Mouse (Mus musculus) intestine, embryonic 14.5 days (tissue): ENCODE data around the gene Ostf1. TPM values are rescaled to one million over a fixed set of nuclear protein-coding genes. Genes with fewer than 3 reads are reported as not detected.

ENCODE experiments used
- ATAC-seq: fragments of 200-750 bp; cut with Nextera tagmentation; replicated peaks from 2 replicates; pipeline ENCODE4 v1.8.0; 2017; ENCODE audit warnings: low read depth, moderate number of reproducible peaks, moderate TSS enrichment, moderate library complexity; ENCODE audit not compliant: low FRiP score, low TSS enrichment
- DNase-seq: peaks from one replicate; pipeline ENCODE4 v3.0.0-alpha.2; 2018; ENCODE audit warnings: low spot score
- H3K27ac ChIP-seq: fragments of 300-500 bp; sonication (generic); 2 replicates; pipeline ENCODE4 v1.5.1; 2014; ENCODE audit warnings: low read depth, mild to moderate bottlenecking, control low read depth
- H3K27me3 ChIP-seq: fragments of 300-500 bp; sonication (generic); replicated peaks from 2 replicates; pipeline ENCODE4 v1.6.1; 2014; ENCODE audit warnings: low read length, control low read depth; ENCODE audit not compliant: control insufficient read depth, insufficient read depth
- H3K36me3 ChIP-seq: fragments of 300-500 bp; sonication (generic); 2 replicates; pipeline ENCODE4 v1.6.1; 2014; ENCODE audit warnings: low read length, control low read depth; ENCODE audit not compliant: control insufficient read depth, insufficient read depth
- H3K4me1 ChIP-seq: fragments of 300-500 bp; sonication (generic); replicated peaks from 2 replicates; pipeline ENCODE4 v1.6.1; 2014; ENCODE audit warnings: low read length, control low read depth, mixed read lengths; ENCODE audit not compliant: control insufficient read depth, insufficient read depth
- H3K4me2 ChIP-seq: fragments of 300-500 bp; sonication (generic); 2 replicates; pipeline ENCODE4 v1.6.1; 2014; ENCODE audit warnings: low read length
- H3K4me3 ChIP-seq: fragments of 300-500 bp; sonication (generic); 2 replicates; pipeline ENCODE4 v1.5.1; 2014; ENCODE audit warnings: low read depth, low read length, control low read depth, mixed read lengths
- H3K9ac ChIP-seq: fragments of 300-500 bp; sonication (generic); 2 replicates; pipeline ENCODE4 v1.6.1; 2014; ENCODE audit warnings: mild to moderate bottlenecking, low read length
- H3K9me3 ChIP-seq: fragments of 300-500 bp; sonication (generic); 2 replicates; pipeline ENCODE4 v1.6.1; 2016; ENCODE audit warnings: low read length, control low read depth; ENCODE audit not compliant: control insufficient read depth
- WGBS: fragments of 180-500 bp; shearing (Covaris S2); extraction: QIAGEN DNeasy Blood & Tissue Kit; methylation state at CpG from one replicate; pipeline ENCODE4 v1.1.7; 2014; 5-methylcytosine and 5-hydroxymethylcytosine counted together
- polyA plus RNA-seq: library from polyadenylated mRNA; unstranded; fragments of >200 nt; fragmentation: Nextera tagmentation; extraction: Ambion mirVana; gene quantifications from 2 replicates; pipeline ENCODE4 v1.2.1, GENCODE M21; 2014

Gene Ostf1
- polyA plus RNA-seq, 1 experiment from 2014 or later: 68.9 TPM

GRCm38 (mm10) chr19:18581046-18581445 is 50.6 kb downstream of the Ostf1 start:
- H3K27ac ChIP-seq: no peak overlapping the region
- 91% methylated on average over 16 of the region's 16 CpGs for WGBS
- no peak for ATAC-seq

GRCm38 (mm10) chr19:18579012-18579358 is 52.6 kb downstream of the Ostf1 start:
- ATAC-seq (no peak), DNase-seq (no peak)
- 85% methylated on average over 1 of the region's 1 CpGs for WGBS
- Histone ChIP-seq H3K9ac (no peak overlapping the region), H3K9me3 (no peaks in the 10 kb centered on the region), H3K4me3 (no peak overlapping the region), H3K4me2 (no peak overlapping the region), H3K36me3 (no peaks in the 10 kb centered on the region), H3K27ac (peak overlapping the region; percentile 33), H3K4me1 (peaks cover 11% of the 10 kb centered on the region; the same call in 1 of the 2 replicates), H3K27me3 (no peaks in the 10 kb centered on the region)

More at GRCm38 (mm10) chr19:18581046-18581445, 50.6 kb downstream of the Ostf1 start:
- Histone ChIP-seq H3K4me3 (no peak overlapping the region), H3K4me1 (peaks cover 11% of the 10 kb centered on the region; the same call in 1 of the 2 replicates), H3K4me2 (no peak overlapping the region), H3K9ac (no peak overlapping the region), H3K27me3 (no peaks in the 10 kb centered on the region), H3K36me3 (peaks cover 5% of the 10 kb centered on the region; the same call in 1 of the 2 replicates), H3K9me3 (no peaks in the 10 kb centered on the region)
- DNase-seq: no peak

- peaks cover 11% of the 10 kb centered on the region; the same call in 1 of the 2 replicates for H3K4me1 ChIP-seq
- H3K4me3 ChIP-seq: no peak overlapping the region
- H3K9ac ChIP-seq: no peak overlapping the region
- no peaks in the 10 kb centered on the region for H3K27me3 ChIP-seq
- no peaks in the 10 kb centered on the region for H3K36me3 ChIP-seq
- 0 out of 2 replicates have a peak, but pooled peaks have one; percentile 23 for ATAC-seq
- WGBS: 34% methylated on average over 17 of the region's 17 CpGs
- peak; percentile 61 for DNase-seq
- H3K27ac ChIP-seq: peak overlapping the region; percentile 33
- no peaks in the 10 kb centered on the region for H3K9me3 ChIP-seq
- peak overlapping the region; percentile 37; the same call in 1 of the 2 replicates for H3K4me2 ChIP-seq
These were observed 53.2 kb downstream of the Ostf1 start for GRCm38 (mm10) chr19:18578216-18579011.

- Histone ChIP-seq H3K4me3 (no peak overlapping the region), H3K4me2 (no peak overlapping the region), H3K4me1 (peaks cover 11% of the 10 kb centered on the region; the same call in 1 of the 2 replicates), H3K36me3 (no peaks in the 10 kb centered on the region), H3K9me3 (no peaks in the 10 kb centered on the region), H3K27ac (no peak overlapping the region), H3K27me3 (no peaks in the 10 kb centered on the region), H3K9ac (no peak overlapping the region)
- ATAC-seq: no peak
- WGBS: 85% methylated on average over 5 of the region's 5 CpGs
- DNase-seq: peak; percentile 44
These were observed 54.3 kb downstream of the Ostf1 start for GRCm38 (mm10) chr19:18577348-18577747.

GRCm38 (mm10) chr19:18575891-18576290 is 55.7 kb downstream of the Ostf1 start:
- Histone ChIP-seq H3K27ac (no peak overlapping the region), H3K36me3 (no peaks in the 10 kb centered on the region), H3K4me1 (peaks cover 11% of the 10 kb centered on the region; the same call in 1 of the 2 replicates), H3K9me3 (no peaks in the 10 kb centered on the region), H3K4me3 (no peak overlapping the region), H3K4me2 (no peak overlapping the region), H3K27me3 (no peaks in the 10 kb centered on the region), H3K9ac (no peak overlapping the region)
- 92% methylated on average over 3 of the region's 3 CpGs for WGBS
- DNase-seq: peak; percentile 21
- ATAC-seq: no peak

GRCm38 (mm10) chr19:18573907-18574306 is 57.7 kb downstream of the Ostf1 start:
- Histone ChIP-seq H3K9ac (no peak overlapping the region), H3K9me3 (no peaks in the 10 kb centered on the region), H3K36me3 (no peaks in the 10 kb centered on the region), H3K27me3 (no peaks in the 10 kb centered on the region), H3K4me2 (no peak overlapping the region), H3K4me3 (no peak overlapping the region), H3K27ac (no peak overlapping the region), H3K4me1 (peaks cover 11% of the 10 kb centered on the region; the same call in 1 of the 2 replicates)
- DNase-seq (peak; percentile 41), ATAC-seq (no peak)
- WGBS: 48% methylated on average over 5 of the region's 5 CpGs

GRCm38 (mm10) chr19:18573443-18573842 is 58.2 kb downstream of the Ostf1 start:
- peak; percentile 31 for DNase-seq
- H3K4me1 ChIP-seq: peaks cover 8% of the 10 kb centered on the region; the same call in 1 of the 2 replicates
- no peak overlapping the region for H3K4me2 ChIP-seq
- H3K27ac ChIP-seq: no peak overlapping the region
- H3K9me3 ChIP-seq: no peaks in the 10 kb centered on the region
- H3K36me3 ChIP-seq: no peaks in the 10 kb centered on the region
- WGBS: 72% methylated on average over 3 of the region's 3 CpGs
- no peaks in the 10 kb centered on the region for H3K27me3 ChIP-seq
- H3K9ac ChIP-seq: no peak overlapping the region
- H3K4me3 ChIP-seq: no peak overlapping the region
- ATAC-seq: no peak

GRCm38 (mm10) chr19:18569496-18569895 is 62.1 kb downstream of the Ostf1 start:
- Histone ChIP-seq H3K4me3 (no peak overlapping the region), H3K4me1 (no peaks in the 10 kb centered on the region; the same call in 1 of the 2 replicates), H3K36me3 (no peaks in the 10 kb centered on the region), H3K9ac (no peak overlapping the region), H3K27ac (no peak overlapping the region), H3K27me3 (no peaks in the 10 kb centered on the region), H3K4me2 (no peak overlapping the region), H3K9me3 (no peaks in the 10 kb centered on the region)
- DNase-seq: peak; percentile 6
- WGBS: 89% methylated on average over 1 of the region's 1 CpGs
- ATAC-seq: no peak
